Mouse (Mus musculus) cerebellum, adult 2 months (tissue): Measurements from ENCODE around the gene Ntm.

Source experiments
- CTCF ChIP-seq: fragments of 200-500 bp; IDR thresholded peaks from 2 replicates; pipeline ENCODE4 v1.5.1; 2011; ENCODE audit warnings: low read depth, mild to moderate bottlenecking, control low read depth, low read length, moderate library complexity, borderline replicate concordance; ENCODE audit not compliant: insufficient read depth
- POLR2A ChIP-seq: fragments of 200-500 bp; IDR thresholded peaks from 2 replicates; pipeline ENCODE4 v1.6.1; 2011; ENCODE audit warnings: low read length, control low read depth, borderline replicate concordance; ENCODE audit not compliant: insufficient read depth

- no peak for TF ChIP-seq POLR2A
- TF ChIP-seq CTCF: no peak
Measured at GRCm38 (mm10) chr9:29197046-29197445, 765.9 kb downstream of the Ntm start.
